Mouse (Mus musculus) hindbrain, postnatal 0 days (tissue): ENCODE measurements around the gene Ptprg. TPM values are rescaled to one million over a fixed set of nuclear protein-coding genes. Genes with fewer than 3 reads are reported as not detected.

ENCODE experiments used
- ATAC-seq: fragments of 200-750 bp; cut with Nextera tagmentation; 2 replicates; pipeline ENCODE4 v1.8.0; 2017; ENCODE audit warnings: mild to moderate bottlenecking, moderate TSS enrichment, moderate library complexity
- DNase-seq: peaks from one replicate; pipeline ENCODE4 v3.0.0-alpha.2; 2015; ENCODE audit warnings: low spot score
- H3K27ac ChIP-seq: fragments of 300-500 bp; sonication (generic); 2 replicates; pipeline ENCODE4 v1.5.1; 2014; ENCODE audit warnings: mild to moderate bottlenecking
- H3K27me3 ChIP-seq: fragments of 300-500 bp; sonication (generic); 2 replicates; pipeline ENCODE4 v1.6.1; 2014; ENCODE audit warnings: low read length, mixed read lengths; ENCODE audit not compliant: insufficient read depth
- H3K36me3 ChIP-seq: fragments of 300-500 bp; sonication (generic); 2 replicates; pipeline ENCODE4 v1.6.1; 2014; ENCODE audit warnings: low read length, mixed read lengths; ENCODE audit not compliant: insufficient read depth
- H3K4me1 ChIP-seq: fragments of 300-500 bp; sonication (generic); 2 replicates; pipeline ENCODE4 v1.6.1; 2014; ENCODE audit warnings: antibody characterized with exemption, low read length, mixed read lengths; ENCODE audit not compliant: insufficient read depth
- H3K4me2 ChIP-seq: fragments of 300-500 bp; sonication (generic); 2 replicates; pipeline ENCODE4 v1.6.1; 2014; ENCODE audit warnings: low read depth, mild to moderate bottlenecking, low read length, moderate library complexity, mixed read lengths
- H3K4me3 ChIP-seq: fragments of 300-500 bp; sonication (generic); 2 replicates; pipeline ENCODE4 v1.5.1; 2014; ENCODE audit warnings: low read length
- H3K9ac ChIP-seq: fragments of 300-500 bp; sonication (generic); replicated peaks from 2 replicates; pipeline ENCODE4 v1.6.1; 2014; ENCODE audit warnings: mild to moderate bottlenecking, low read length, moderate library complexity, mixed read lengths
- H3K9me3 ChIP-seq: fragments of 300-500 bp; sonication (generic); 2 replicates; pipeline ENCODE4 v1.6.1; 2016; ENCODE audit warnings: low read length, mixed read lengths
- CTCF ChIP-seq: IDR thresholded peaks from 2 replicates; pipeline ENCODE4 v1.5.1; 2016; ENCODE audit warnings: antibody characterized with exemption, control low read depth, low read depth
- WGBS: fragments of 180-500 bp; shearing (Covaris S2); extraction: QIAGEN DNeasy Blood & Tissue Kit; methylation state at CpG from one replicate; pipeline ENCODE4 v1.1.7; 2014; 5-methylcytosine and 5-hydroxymethylcytosine counted together
- polyA plus RNA-seq: library from polyadenylated mRNA; unstranded; fragments of >200 nt; fragmentation: Nextera tagmentation; extraction: Ambion mirVana; gene quantifications from 2 replicates; pipeline ENCODE4 v1.2.1, GENCODE M21; 2015
- total RNA-seq: library from RNA; depleted of rRNA; stranded (reverse); fragments of >200 nt; gene quantifications from 2 replicates; pipeline ENCODE4 v1.2.3, GENCODE M21; 2014

Ptprg gene
- total and polyA plus RNA-seq, 2 experiments from 2014 or later: 33.0 to 101 TPM

DNA sequence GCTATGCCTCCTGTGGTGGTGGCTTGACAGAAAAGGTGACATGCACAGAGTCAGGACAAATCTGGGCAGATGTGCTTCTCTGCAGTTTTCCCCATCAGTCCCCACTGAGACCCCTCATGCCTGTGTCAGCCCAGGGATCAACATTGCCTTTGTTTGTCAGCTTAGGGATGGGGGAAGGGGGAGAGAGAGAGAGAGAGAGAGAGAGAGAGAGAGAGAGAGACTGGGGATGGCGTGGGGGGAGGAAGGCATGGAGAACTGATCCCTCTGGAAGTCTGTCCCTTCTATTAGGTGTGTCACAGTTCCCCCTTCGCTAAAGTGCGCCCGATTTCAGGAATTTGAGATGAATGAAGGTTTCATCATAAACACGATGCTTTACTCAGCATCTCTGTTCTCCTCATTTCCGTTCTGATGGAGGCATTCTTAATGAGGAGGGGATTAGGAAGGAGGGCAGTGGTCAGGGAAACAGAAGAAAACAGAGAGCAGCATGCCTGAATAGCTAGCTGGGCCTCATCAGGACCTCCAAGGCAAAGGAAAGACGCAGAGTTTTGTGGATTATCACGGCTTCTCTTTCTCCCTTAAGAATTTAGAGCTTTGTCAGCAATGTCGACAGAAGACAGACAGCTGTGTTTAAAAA, 24.1 kb downstream of the Ptprg start:
- no peak overlapping the region for H3K4me3 ChIP-seq
- no peak for TF ChIP-seq CTCF
- DNase-seq (no peak), ATAC-seq (no peak)
- no peak overlapping the region for H3K27ac ChIP-seq
- H3K36me3 ChIP-seq: no peaks in the 10 kb centered on the region
- WGBS: 17% methylated on average over 9 of the region's 9 CpGs
- no peaks in the 10 kb centered on the region for H3K9me3 ChIP-seq
- H3K27me3 ChIP-seq: no peaks in the 10 kb centered on the region
- H3K4me2 ChIP-seq: no peak overlapping the region
- peaks cover 14% of the 10 kb centered on the region; the same call in 1 of the 2 replicates for H3K4me1 ChIP-seq
- no peak overlapping the region for H3K9ac ChIP-seq

DNA sequence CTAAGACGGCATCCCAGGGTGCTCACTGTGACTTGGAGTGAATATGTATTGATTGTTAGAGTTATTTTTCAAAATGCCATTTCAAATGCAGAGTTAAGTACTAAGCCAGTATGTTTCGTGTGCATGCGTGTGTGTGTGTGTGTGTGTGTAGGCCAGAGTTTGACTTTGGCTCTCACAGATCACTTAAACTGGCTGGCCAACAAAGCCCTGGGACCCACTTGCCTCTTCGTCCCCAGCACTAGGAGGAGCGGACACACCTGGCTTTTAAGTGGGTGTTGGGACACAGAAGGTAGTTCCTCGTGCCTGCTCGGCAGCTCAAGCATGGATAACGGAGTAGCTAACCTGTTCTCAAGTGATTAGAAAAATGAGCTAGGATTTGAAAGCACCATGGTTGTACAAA, 24.6 kb downstream of the Ptprg start:
- no peak for TF ChIP-seq CTCF
- DNase-seq (no peak), ATAC-seq (no peak)
- no peak overlapping the region for H3K4me2 ChIP-seq
- 67% methylated on average over 8 of the region's 8 CpGs for WGBS
- H3K4me3 ChIP-seq: no peak overlapping the region
- no peak overlapping the region for H3K27ac ChIP-seq
- H3K4me1 ChIP-seq: peaks cover 14% of the 10 kb centered on the region; the same call in 1 of the 2 replicates
- H3K9ac ChIP-seq: no peak overlapping the region
- H3K9me3 ChIP-seq: no peaks in the 10 kb centered on the region
- no peaks in the 10 kb centered on the region for H3K27me3 ChIP-seq
- no peaks in the 10 kb centered on the region for H3K36me3 ChIP-seq

DNA sequence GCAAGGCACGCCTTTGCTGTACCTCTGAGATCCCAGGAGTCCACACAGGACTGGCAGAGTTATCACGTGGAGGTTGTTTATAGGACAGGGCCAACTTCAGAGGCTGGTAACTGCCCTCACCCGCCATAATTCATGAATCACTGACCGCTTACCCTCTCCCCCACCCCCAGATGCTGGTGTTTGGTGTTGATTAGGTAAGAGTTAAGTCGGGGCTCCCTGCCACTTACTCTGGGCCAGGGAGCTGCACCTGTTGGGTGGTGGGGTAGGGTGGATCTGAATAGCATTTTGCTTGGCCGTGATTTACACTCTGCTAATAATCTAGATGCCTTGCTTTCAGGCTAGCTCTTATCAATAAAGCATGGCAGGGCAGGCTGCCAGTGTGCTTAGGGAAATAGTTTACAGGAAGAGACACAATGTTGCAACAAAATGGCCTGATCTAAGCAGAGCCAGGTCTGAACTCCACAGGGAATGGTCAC, 25.2 kb downstream of the Ptprg start:
- H3K4me1 ChIP-seq: peaks cover 14% of the 10 kb centered on the region; the same call in 1 of the 2 replicates
- DNase-seq (no peak), ATAC-seq (no peak)
- H3K36me3 ChIP-seq: no peaks in the 10 kb centered on the region
- H3K4me3 ChIP-seq: no peak overlapping the region
- no peak overlapping the region for H3K4me2 ChIP-seq
- no peaks in the 10 kb centered on the region for H3K27me3 ChIP-seq
- TF ChIP-seq CTCF: no peak
- H3K27ac ChIP-seq: no peak overlapping the region
- WGBS: 60% methylated on average over 6 of the region's 6 CpGs
- H3K9me3 ChIP-seq: no peaks in the 10 kb centered on the region
- no peak overlapping the region for H3K9ac ChIP-seq

DNA sequence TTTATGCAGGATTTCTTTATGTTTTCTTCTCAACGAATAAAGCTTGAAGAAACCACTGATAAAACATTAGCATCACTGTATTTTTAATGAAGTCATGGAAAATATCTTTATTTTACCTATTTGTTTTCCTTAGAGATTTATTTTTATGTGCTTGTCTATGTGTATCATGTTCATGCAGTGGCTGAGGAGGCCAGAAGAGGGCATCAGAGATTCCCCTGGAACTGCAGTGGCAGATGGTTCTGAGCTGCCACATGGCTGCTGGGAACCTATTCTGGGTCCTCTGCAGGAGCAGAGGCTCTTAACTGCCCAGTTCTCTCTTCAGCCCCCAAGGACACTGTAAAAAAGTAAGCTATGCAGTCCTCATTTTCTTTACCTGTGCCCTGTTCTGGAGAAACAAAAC, 26.6 kb downstream of the Ptprg start:
- H3K4me3 ChIP-seq: no peak overlapping the region
- no peaks in the 10 kb centered on the region for H3K9me3 ChIP-seq
- peaks cover 14% of the 10 kb centered on the region; the same call in 1 of the 2 replicates for H3K4me1 ChIP-seq
- no peak for ATAC-seq
- no peaks in the 10 kb centered on the region for H3K36me3 ChIP-seq
- no peak overlapping the region for H3K9ac ChIP-seq
- WGBS: 92% methylated on average over 1 of the region's 1 CpGs
- H3K27ac ChIP-seq: no peak overlapping the region
- no peak for DNase-seq
- no peak overlapping the region for H3K4me2 ChIP-seq
- TF ChIP-seq CTCF: peak; percentile 27; the same call in 1 of the 2 replicates
- H3K27me3 ChIP-seq: no peaks in the 10 kb centered on the region

DNA sequence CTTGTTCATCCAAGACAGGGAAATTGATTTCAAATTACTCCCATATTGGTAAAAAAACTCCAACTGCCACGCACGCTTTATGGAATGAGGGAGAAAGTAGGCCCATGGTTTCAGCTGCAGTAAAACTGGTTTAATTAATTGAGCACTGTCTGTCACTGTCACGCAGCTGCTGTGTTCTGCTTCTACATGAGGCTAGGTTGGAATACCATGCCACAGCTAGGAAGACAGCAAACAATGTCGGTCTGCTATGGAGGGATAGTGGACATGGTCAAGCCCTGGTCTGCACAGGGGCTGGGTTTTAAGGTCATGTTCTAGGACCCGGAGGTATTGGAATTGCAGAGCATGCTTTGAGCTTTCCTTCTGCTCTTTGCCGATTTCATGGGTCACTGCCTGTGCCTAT, 30.9 kb downstream of the Ptprg start:
- no peaks in the 10 kb centered on the region for H3K9me3 ChIP-seq
- H3K4me3 ChIP-seq: no peak overlapping the region
- no peak overlapping the region for H3K4me2 ChIP-seq
- DNase-seq (no peak), ATAC-seq (no peak)
- H3K27me3 ChIP-seq: no peaks in the 10 kb centered on the region
- H3K9ac ChIP-seq: no peak overlapping the region
- H3K4me1 ChIP-seq: no peaks in the 10 kb centered on the region
- no peaks in the 10 kb centered on the region for H3K36me3 ChIP-seq
- no peak for TF ChIP-seq CTCF
- H3K27ac ChIP-seq: no peak overlapping the region
- 51% methylated on average over 6 of the region's 6 CpGs for WGBS

DNA sequence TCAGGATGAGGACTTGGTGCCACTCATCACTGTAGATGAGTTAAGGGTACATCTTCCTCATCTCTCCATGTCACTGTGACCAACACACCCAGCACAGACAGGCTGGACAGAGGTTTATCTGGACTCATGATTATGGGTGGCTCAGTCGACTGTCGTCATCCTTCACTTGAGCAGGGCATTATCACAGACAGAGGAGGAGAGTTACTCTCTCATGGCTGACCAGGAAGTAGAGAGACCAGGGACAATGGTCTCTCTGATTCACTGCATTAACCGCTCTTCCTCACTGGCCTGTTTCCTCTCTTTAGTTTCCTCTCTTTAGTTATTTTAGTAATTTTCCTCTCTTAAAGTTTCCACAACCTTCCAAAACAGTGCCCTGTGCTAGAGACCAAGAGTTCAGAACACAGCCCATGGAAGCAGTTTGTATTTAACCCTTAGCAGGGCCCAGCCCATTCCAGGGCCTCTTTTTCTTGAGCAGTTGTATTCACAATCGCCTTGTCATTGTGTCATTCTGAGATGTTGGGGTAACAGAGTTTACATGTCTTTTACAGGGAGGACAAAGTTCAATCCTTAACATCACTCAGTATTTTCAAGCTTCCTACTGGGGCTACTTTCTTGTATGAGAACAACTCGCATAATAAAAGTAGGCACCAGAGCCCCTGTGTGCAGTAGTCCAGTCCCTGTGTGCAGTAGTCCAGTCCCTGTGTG, 31.7 kb downstream of the Ptprg start:
- ATAC-seq (no peak), DNase-seq (no peak)
- Histone ChIP-seq H3K4me1 (0 out of 2 replicates have a peak, but pooled peaks cover 5% of the 10 kb centered on the region), H3K9ac (no peak overlapping the region), H3K4me2 (no peak overlapping the region), H3K27me3 (no peaks in the 10 kb centered on the region), H3K27ac (no peak overlapping the region), H3K36me3 (no peaks in the 10 kb centered on the region), H3K9me3 (no peaks in the 10 kb centered on the region), H3K4me3 (no peak overlapping the region)
- WGBS: 77% methylated on average over 5 of the region's 5 CpGs
- TF ChIP-seq CTCF: no peak

DNA sequence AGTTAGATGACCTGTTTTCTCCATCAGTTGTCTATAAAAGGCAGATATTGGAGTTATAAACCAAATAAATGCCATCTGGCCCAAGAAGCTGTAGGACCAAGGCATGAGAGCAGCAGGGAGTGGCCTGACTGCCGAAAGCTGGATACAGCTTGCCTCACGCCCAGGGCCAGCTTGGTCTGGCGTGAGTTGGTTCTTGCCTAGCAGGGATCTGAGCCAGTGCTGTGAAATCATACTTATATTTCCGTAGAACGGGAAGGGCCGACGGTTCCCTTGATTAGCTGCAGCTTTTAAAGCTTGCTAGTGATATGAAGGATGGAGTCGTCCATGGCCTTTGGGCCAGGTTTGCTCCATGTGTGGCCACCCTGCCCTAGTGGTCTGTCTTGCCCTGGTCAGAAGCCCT, 37.1 kb downstream of the Ptprg start:
- H3K4me1 ChIP-seq: 0 out of 2 replicates have a peak, but pooled peaks cover 11% of the 10 kb centered on the region
- no peaks in the 10 kb centered on the region for H3K27me3 ChIP-seq
- H3K27ac ChIP-seq: no peak overlapping the region
- H3K9me3 ChIP-seq: no peaks in the 10 kb centered on the region
- TF ChIP-seq CTCF: no peak
- H3K36me3 ChIP-seq: no peaks in the 10 kb centered on the region
- no peak for DNase-seq
- no peak for ATAC-seq
- no peak overlapping the region for H3K9ac ChIP-seq
- H3K4me2 ChIP-seq: no peak overlapping the region
- WGBS: 63% methylated on average over 8 of the region's 8 CpGs
- H3K4me3 ChIP-seq: no peak overlapping the region
